Mouse (Mus musculus) cortical plate, adult 2 months (tissue): ENCODE results near the gene Rai1.

Experiments used
- CTCF ChIP-seq: fragments of 200-500 bp; IDR thresholded peaks from 2 replicates; pipeline ENCODE4 v1.5.1; 2011; ENCODE audit warnings: mild to moderate bottlenecking, control low read depth, low read length; ENCODE audit not compliant: insufficient read depth; ENCODE audit errors: extremely low read depth
- POLR2A ChIP-seq: fragments of 200-500 bp; IDR thresholded peaks from 2 replicates; pipeline ENCODE4 v1.6.1; 2011; ENCODE audit warnings: mild to moderate bottlenecking, low read length, control low read depth; ENCODE audit not compliant: insufficient read depth; ENCODE audit errors: extremely low read depth

DNA sequence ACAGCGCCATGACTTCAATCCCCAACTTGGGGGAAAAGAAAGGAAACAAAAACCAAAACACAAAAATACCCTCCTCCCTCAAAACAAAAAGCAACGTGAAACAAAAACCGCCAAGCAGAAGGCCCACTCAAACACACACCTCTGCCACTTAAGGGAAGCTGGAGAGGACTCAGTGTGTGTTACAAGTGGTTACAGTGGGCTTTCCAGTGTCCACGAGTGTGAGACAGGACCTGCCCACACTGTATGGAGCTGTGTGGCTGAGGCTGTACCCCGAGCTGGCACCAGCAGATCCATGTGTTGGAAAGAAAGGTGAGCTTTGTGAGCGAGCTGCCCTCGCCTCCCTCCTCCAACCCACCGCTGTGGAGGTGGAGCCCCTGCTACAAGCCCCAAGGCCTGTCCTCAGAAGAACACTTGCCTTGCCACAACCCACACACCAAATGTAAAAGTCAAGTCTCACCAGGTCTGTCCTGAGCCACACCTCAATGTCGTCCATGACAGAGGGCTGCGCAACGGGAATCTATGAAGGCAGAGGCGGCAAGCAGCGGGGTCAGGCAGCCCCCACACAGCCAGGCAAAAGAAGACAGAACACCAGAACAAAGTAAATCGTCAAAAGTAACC is 127.7 kb downstream of the Rai1 start:
- TF ChIP-seq CTCF (no peak), POLR2A (no peak)
